Mouse (Mus musculus) embryo, embryonic 9.5 days (tissue): Measurements from ENCODE around the gene Inpp5b.
"Not testable (repeated sequence)": the region's sequence is repeated elsewhere in the genome, so short reads cannot be mapped to it uniquely, and the experiment has no call there.

Experiments used
- DNase-seq: peaks from one replicate; pipeline ENCODE4 v3.0.0-alpha.2; 2017; ENCODE audit errors: extremely low spot score

Gene Inpp5b

DNA sequence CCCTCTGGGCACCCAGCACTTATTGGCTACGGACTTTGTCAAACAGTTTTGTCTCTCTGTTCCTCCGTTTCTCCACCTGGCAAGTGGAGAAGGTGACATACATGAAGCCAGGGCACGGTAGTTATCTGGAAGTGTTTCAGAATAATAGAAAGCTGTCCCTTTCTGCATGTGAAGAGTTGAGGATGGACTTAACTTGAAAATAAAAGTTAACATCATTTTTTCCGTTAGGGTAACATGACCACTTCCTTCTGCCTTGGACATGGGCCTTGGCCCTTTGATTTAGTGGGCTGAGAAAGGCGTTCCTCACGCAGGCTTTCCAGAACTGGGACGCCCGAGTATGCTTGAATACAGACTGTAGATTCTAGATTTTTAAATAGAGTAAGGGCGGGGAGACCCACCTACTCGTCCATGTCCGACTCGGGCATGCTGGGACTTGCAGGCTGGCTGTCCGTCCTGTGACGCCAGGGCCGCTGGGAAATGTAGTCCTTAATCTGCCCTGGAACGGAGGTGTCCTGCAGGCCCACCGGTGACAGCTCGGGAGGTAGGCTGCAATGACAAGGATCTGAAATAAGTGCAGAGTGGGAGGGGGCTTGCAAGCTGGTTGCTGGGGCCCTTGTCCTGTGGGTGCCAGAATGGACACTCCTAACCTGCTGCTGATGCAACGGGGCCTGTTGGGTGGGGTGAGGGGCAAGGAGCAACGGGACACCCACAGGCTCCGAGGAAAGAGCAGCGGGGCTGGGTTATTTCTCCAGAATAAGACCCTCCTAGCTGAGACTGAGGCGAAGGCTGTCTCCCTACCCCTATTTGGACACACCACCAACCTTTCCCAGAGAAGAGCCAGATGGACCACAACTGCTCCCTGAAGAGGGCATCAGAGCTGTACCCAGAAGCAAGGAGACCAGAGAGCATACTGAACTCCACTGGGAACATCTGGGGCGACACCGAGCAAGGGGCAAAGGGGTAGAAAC lies at the start of gene Inpp5b:
Gene Inpp5b, plus strand, starts transcription at position 475 of the 968 bp plus-strand sequence.
- DNase-seq = peak; percentile 78

DNA sequence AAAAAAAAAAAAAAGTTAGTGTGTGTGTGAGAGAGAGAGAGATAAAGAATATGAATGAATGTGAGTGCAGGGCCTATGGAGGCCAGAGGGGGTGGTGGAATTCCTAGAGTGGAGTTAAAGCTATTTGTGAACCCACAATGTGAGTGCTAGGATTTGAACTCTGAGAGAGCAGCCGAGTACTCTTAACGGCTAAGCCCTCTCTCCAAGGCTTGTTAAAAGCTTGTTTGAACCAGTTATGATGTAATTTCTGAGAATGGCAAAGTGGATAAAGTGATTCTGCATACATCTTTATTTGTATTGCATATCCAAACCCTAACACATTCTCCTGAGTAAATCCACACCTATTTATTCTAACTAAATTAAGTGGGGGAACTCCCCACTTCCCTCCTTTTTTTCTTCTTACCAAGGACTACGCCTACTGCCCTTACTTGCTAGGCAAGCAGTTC lies 49.2 kb upstream of the Inpp5b start:
- DNase-seq = no peak

DNA sequence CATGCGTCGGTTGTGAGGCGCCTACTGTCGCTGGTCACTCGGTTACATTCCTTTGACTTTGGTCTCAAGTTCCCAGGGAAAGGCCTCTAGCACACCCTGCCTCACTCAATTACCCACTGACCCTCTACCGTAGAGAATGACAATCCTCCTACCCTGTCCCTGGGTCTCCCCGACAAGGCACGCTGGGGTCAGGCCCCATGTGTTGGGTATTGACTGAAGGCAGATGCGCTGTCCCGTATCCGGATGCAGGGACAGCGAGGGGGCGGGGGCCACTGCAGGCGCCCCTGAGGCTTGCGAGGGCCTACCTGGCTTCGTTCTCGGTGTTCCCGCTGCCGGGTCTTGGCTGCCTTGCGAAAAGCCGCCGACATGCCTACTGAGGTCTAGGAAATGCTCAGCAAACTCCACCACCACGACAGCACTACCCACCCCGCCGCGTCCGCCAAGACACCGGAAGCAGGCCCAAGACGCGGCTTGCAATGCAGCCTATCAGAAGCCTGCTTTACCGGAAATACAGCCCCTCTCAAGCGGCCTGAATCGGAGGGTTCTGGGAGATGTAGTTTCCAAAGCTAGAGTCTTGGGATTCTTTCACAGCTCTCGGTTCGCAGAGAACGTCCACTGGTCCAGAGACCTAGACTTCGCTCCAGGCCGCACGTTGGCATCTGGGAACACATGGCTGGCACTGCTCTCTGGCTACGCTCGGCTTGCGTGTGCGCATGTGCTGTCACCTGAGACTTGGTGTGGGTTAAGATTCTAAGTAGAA lies 48.3 kb upstream of the Inpp5b start, which contains the start of gene Utp11:
Gene Utp11, minus strand, starts transcription at position 466 of the 760 bp plus-strand sequence.
- peak; percentile 84 for DNase-seq

DNA sequence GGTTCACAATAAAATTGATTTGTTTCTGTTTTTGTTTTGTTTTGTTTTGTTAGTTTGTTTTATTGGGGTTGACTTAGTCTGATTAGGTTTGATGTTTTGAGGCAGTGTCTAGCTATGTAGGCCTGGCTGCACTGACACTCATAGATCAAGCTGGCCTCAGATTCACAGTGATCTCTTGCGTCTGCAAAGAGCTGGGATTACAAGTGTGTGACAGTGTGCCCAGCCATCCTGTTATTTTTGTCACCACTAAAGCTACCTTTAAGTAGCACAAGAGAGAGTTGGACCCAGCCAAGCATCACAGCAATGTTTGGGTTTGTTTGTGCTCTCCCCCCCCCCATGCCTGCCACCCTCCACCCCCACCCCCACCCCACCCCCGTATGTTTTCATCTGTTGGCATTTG lies 47.1 kb upstream of the Inpp5b start:
- DNase-seq = no peak

DNA sequence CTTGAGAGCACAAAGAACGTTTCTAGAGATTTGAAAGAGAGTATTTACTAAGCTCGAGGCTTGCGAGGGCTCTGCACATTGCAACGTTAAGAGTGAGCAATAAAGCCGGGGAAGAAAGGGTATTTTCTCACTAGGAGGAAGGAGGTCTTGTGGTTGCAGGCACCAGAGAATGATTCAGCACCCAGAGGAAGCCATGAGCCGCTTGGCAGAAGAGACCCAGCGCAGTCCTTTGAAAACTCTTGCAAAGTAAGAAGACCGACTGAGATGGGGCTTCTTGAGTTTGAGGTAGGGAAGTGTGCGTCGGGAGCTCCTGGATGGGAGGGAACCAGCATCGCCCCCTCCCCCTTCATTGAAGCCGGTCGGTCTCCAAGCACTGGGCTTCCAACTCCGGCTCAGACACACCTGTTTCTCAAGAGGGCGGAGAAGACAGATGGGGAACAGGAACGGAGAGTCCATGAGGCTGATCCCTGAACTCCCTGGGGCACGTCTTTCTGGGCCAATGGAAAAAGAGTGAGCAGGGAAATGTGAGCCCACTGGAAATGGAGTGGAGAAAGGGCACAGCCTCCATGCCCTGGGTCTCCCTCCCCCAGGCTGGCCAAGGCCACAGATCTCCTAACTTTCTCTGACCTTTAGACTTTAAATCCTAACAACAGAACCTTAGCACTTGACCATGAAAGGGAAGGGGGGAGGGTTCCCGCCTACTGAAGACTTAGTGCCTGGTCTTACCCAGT lies 45.7 kb upstream of the Inpp5b start:
- DNase-seq = no peak

DNA sequence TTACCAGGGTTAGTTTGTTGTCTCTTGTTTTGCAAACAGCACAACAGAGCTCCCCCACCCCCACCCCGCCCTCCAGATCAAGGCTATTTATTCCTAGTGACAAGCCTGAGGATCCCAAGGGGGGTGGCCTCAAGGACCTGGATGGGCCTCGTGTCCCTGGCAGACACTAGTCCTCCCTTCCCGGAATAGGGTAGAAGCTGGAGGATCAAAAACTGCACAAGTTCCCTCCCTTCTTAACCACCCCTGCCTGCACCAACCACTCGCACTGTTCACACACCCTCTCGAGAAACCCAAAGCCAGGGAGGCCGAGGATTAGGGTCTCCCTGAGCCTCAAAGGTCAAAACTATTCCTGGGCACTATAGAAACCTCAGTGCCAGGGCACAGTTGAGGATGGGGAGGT lies 41.9 kb upstream of the Inpp5b start:
- peak; percentile 33 for DNase-seq

DNA sequence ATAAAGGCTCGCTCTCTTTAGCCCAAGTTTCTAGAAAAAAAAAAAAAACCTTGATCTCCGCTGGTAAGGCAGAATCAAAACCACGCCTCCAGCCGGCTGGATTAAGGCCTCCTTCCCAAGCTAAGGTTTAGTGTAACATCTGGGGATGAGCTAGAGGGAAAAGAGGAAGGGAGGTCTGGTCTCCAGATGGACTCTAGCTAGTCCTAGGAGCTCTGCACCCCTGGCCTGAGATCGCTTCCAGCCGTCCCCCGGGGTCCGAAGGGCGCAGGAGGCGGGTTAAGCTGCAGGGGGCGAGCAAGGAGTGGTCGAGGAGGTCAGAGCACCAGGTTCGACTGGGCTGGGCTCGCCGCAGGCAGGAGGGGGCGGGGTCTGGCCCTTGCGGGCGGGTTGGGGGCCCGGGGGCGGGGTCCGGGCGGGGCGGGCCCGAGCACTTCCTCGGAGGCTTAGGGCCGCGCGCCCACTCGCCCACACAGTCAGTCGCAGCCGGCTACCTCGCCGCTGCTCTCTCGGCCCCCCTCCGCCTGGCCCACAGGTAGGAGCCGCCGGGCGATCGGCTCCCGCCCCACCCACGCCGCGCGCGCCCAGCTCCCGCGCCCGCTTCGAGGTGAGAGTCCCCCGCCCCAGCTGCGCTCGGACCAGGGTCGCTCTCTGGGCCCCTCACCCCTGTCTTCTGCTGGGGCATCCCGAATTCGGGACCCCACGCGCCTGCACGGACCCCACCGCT lies 41.2 kb upstream of the Inpp5b start, which contains the start of gene Fhl3:
Gene Fhl3, plus strand, starts transcription at position 454 of the 724 bp plus-strand sequence.
- DNase-seq = peak; percentile 91

DNA sequence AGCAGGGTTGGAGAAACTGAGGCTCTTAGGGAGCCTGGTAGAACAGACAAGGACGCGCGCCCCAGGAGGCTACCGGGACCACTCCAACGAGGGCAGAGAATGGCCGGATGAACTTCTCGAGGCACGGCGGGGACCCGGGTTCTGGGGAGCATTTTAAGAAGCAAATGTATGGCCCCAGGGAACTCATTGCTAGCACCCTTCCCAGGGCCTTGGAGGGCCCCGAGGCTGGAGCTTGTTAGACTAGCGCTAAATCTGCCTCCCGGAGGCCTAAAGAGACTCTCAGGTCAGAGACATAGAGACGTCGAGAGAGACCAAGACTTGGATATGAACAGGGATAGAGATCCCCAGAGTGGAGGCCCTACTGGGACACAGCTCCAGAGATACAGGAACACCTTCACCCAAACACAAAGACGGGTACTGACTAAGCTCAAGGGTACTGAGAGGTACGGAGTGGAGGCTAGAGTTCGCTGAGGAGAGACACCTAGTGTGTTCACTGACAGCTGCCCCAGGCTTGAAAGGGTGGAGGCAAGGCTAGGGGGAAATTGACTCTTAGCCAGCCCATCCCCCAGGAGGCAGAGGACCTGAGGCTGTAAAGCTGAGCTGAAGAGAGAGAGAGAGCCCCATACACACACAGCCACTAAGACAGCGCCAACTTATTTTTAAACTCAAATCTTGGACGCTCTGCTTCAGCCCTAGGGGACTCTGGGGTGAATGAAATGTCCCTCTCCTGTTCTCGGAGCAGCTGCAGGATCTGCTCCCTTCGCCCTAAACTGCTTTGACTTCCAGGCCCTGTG lies 40.4 kb upstream of the Inpp5b start:
- peak; percentile 48 for DNase-seq

DNA sequence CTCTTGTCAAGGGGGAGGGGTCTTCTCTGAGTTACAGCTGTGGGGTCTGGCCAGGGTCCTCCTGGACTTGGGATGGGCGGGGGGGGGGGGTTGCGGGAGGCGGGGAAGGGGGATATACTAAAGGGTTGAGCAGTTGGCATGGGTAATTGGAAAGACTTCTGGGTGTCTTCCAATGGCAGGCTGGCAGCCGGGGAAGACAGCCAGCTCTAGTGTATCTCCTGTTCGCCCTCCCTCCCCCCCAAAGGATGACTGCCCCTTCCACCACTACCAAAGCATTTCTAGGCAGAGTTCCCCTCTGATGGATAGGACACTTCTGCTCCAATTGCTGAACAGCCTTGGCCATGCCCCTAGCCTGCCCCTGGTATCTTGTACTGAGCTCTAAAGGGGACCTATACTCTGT lies 39.7 kb upstream of the Inpp5b start:
- no peak for DNase-seq

DNA sequence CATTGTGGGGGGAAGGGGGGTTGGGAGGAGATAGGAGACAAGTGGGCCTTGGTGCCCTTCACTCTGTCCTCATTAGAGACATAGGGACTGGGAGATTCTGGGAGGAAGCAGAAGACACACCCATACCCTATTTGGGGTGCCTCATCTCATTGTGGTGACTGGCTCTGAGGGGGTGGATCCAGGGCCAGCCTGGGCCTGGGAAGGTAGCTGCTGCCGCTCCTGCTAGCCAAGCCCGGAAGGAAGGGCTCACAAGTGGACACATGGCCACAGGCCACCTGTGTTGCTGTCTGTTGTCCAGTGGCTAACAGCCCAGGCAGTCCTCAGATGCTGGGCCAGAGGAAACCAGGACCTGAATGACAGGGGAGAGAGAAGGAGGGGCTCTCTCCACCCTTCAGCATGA lies 38.2 kb upstream of the Inpp5b start:
- DNase-seq = peak; percentile 34

DNA sequence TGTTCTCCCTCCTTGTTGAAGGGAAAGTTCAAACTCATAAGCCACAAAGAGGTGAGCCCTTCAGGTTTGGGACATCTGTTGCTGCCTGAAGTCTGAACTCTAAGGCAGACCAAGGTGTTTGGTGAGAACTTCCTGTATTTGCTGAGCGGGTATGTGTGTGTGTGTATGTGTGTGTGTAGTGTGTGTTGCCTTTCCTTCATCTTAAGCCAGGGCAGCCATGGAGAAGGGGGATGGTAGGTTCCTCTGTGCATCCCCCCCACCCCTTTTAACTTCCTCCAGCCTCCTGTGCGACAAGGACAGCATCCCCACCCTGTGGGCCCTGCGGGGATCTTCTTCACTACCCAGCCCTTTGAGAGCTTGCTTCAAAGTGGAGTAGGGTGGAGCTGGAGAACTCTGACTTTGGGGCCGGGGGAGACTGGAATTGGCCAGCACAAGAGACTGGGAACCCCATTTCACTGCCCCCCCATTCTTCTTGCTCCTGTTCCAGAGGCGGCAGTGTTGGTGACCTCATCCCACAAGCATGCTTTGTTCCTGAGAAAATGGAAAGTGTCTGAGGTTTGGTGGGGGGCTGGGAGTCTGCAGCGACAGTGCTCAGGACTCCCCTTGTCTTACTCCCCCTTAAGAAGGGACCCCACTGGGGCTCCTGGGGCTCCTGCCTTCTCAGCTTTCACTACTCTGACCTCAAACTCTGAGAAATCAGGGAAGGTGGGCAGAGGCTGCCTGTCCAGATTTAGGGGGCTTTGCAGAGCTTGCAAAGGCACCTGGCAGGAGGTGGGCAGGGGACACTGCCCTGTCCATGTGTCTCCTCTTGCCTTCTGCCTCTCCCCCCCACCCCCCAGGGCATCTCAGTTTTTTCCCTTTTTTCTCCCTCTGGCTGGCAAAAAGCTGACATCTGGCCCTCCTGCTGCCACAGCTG lies 37.5 kb upstream of the Inpp5b start:
- DNase-seq = peak; percentile 48

DNA sequence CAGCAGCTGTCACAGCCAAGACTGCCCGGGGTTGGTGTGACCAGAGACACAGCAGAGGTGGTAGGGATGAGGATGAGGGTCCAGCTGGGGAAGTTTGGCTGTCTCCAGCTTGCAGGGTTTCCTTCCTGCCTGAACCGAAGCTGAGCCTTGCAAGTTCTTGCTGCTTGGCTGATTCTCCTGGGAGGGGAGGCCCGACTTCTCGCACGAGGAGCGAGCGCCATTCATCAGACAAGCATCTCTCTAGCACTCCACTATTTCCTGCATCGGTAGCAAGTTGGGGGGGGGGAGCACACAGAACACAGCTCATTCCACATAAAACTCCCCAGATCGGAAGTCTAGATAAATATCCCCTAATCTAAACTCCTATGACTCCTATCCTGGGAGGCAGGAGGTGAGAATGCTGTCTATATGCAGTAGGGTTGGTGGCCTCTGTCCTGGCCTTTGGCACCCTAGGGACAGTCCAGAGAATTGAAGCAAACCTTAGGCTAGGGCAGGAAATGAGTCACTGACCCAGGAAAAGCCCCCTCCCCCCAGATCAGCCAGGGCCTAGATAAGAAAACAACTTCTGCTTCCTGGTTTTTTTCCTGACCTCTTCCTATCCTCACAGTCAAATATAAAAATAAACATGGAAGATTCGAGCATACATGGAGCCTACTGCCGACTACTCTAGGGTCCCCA lies 36.7 kb upstream of the Inpp5b start:
- DNase-seq = peak; percentile 42

DNA sequence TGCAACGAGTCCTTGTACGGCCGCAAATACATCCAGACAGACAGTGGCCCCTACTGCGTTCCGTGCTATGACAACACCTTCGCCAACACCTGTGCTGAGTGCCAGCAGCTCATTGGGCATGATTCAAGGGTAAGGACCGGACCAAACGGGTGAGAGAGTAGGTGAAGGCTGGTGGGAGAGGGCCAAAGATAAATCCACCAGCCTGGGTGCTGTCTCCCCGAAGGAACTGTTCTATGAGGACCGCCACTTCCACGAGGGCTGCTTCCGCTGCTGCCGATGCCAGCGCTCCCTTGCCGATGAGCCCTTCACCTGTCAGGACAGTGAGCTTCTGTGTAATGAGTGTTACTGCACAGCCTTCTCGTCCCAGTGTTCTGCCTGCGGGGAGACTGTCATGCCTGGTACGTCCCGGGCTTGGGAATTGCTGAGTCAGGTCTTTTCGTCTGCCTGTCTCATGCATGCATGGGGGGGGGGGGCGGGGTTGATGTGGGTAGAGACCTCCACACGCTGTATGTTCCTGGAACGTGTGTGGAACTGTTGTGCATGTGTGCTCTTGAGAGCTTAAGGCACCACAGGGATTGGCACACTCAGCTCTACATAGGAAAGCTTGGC lies 35.9 kb upstream of the Inpp5b start:
- no peak for DNase-seq

DNA sequence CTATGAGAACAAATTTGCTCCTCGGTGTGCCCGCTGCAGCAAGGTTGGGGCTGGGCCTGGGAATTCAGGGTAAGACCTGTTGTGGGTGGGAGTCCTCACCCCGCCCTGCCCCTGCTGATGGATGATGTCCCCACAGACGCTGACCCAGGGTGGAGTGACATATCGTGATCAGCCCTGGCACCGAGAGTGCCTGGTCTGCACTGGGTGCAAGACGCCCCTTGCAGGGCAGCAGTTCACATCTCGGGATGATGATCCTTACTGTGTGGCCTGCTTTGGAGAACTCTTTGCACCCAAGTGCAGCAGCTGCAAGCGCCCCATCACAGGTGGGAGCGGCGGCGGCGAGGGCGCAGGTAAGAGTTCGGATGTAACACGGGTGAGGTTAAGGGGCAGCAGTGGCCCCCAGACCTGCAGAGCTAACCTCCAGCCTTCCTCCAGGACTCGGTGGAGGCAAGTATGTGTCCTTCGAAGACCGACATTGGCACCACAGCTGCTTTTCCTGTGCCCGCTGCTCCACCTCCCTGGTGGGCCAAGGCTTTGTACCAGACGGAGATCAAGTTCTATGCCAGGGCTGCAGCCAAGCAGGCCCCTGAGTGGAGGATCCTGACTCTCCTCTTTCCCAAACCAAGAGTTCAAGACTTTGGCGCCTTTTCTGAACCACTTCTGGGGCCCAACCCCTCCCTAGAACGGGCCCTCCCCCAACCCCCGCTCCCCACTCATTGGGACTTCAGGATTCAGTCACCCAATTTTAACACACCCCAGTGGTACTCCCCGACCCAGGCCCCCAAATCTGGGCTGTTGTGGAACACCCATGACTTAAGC lies 34.1 kb upstream of the Inpp5b start:
- not testable (repeated sequence) for DNase-seq

DNA sequence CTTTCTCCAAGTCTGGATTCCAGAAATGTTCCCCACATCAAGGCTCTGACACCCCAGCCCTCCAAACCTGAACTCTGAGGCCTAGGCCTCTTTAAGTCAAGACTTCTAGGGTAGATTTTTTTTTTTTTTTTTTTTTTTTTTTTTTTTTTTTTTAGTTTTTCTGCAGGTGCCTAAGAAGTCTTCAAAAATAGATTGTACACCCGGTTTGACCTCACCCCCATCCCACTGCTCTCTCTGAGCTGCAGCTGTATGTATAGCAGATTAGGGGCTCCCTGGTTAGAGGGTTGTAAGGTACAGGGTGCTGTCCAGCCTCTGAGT lies 33.5 kb upstream of the Inpp5b start:
- DNase-seq = not testable (repeated sequence)

DNA sequence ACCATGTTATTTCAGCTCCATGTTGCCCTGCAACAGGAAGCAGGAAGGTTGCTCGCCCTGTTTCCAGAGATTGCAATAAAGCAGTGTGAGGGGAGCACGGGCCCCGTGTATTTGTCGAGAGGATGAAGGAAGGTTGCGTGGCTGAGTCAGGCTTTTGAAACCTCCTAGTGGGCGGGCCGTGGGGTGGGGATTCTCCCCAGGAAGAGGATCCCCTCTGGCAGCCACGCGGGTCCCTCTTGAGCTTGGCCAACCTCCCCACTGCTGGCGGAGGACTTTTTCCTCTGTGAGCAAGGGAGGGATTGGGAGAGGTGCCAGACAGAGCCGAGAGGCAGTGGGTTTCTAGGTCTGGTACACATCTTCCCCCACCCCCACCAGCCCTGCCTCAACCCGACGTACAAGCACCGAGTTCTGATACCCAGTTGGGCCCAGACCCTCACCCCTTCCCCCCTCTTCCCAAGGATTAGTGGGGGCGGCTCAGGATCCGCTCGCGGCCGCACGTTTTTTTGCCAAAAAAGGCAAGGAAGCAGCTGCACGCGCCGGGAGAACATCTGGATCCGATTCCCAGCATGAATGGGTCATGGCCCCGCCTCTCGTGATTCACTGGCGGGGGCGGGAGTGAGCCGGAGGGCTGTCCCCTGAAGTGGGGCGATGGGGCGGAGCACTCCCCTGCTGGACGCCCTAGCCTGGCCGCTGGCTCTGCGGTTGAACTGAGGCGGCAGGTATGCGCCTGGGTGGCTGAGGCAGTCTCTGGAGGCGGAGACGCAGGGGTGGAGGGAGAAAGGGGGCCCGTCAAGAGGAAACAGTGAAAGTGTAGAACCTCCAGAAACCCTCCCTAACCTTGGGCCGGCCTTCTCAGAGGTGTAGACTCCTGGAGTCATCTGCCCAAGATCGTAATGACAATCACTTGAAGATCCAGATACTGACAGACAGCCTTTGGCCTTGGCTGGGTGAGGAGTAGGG lies 32.9 kb upstream of the Inpp5b start:
- DNase-seq = peak; percentile 94
